Mouse (Mus musculus) heart, embryonic 10.5 days (tissue): Measurements from ENCODE around the gene Myrfl. TPM values are rescaled to one million over a fixed set of nuclear protein-coding genes. Genes with fewer than 3 reads are reported as not detected.

Source experiments
- DNase-seq: peaks from one replicate; pipeline ENCODE4 v3.0.0-alpha.2; 2017; ENCODE audit warnings: low spot score
- H3K27ac ChIP-seq: fragments of 300-500 bp; sonication (generic); 2 replicates; pipeline ENCODE4 v1.5.1; 2016; ENCODE audit warnings: mild to moderate bottlenecking
- H3K27me3 ChIP-seq: fragments of 300-500 bp; sonication (generic); 2 replicates; pipeline ENCODE4 v1.6.1; 2016; ENCODE audit warnings: mild to moderate bottlenecking; ENCODE audit not compliant: poor library complexity, insufficient read depth, severe bottlenecking
- H3K36me3 ChIP-seq: fragments of 300-500 bp; sonication (generic); 2 replicates; pipeline ENCODE4 v1.6.1; 2016; ENCODE audit warnings: mild to moderate bottlenecking, moderate library complexity
- H3K4me1 ChIP-seq: fragments of 300-500 bp; sonication (generic); 2 replicates; pipeline ENCODE4 v1.6.1; 2016; ENCODE audit warnings: mild to moderate bottlenecking
- H3K4me3 ChIP-seq: fragments of 300-500 bp; sonication (generic); 2 replicates; pipeline ENCODE4 v1.5.1; 2016; ENCODE audit warnings: mild to moderate bottlenecking, moderate library complexity
- H3K9me3 ChIP-seq: fragments of 300-500 bp; sonication (generic); 2 replicates; pipeline ENCODE4 v1.6.1; 2016; ENCODE audit warnings: mild to moderate bottlenecking, moderate library complexity
- WGBS: fragments of 180-500 bp; shearing (Covaris S2); methylation state at CpG from one replicate; pipeline ENCODE4 v1.1.7; 2016; 5-methylcytosine and 5-hydroxymethylcytosine counted together
- polyA plus RNA-seq: library from polyadenylated mRNA; unstranded; fragments of >200 nt; fragmentation: Nextera tagmentation; extraction: Ambion mirVana; gene quantifications from 2 replicates; pipeline ENCODE4 v1.2.1, GENCODE M21; 2016

Myrfl gene
- polyA plus RNA-seq, 1 experiment from 2014 or later, result 0.33 TPM

- DNase-seq, result no peak
- WGBS, result 79% methylated on average over 14 of the region's 14 CpGs
- Histone ChIP-seq H3K36me3 (no peaks in the 10 kb centered on the region), H3K4me3 (no peak overlapping the region), H3K9me3 (no peaks in the 10 kb centered on the region), H3K27me3 (no peaks in the 10 kb centered on the region), H3K27ac (no peak overlapping the region), H3K4me1 (peaks cover 26% of the 10 kb centered on the region)
These were observed 136.2 kb downstream of the Myrfl start for GRCm38 (mm10) chr10:116760561-116760960.

GRCm38 (mm10) chr10:116759816-116760215 lies 136.9 kb downstream of the Myrfl start:
- no peaks in the 10 kb centered on the region for H3K9me3 ChIP-seq
- WGBS, result 80% methylated on average over 4 of the region's 4 CpGs

GRCm38 (mm10) chr10:116755881-116756581 lies 140.7 kb downstream of the Myrfl start:
- no peak for DNase-seq
- H3K27ac ChIP-seq, result peak overlapping the region; percentile 22; the same call in 1 of the 2 replicates
- H3K36me3 ChIP-seq, result no peaks in the 10 kb centered on the region
- 56% methylated on average over 10 of the region's 10 CpGs for WGBS
- peaks cover 19% of the 10 kb centered on the region for H3K4me1 ChIP-seq
- no peak overlapping the region for H3K4me3 ChIP-seq
- peaks cover 3% of the 10 kb centered on the region; the same call in 1 of the 2 replicates for H3K27me3 ChIP-seq
- H3K9me3 ChIP-seq, result no peaks in the 10 kb centered on the region

More at GRCm38 (mm10) chr10:116759816-116760215, 136.9 kb downstream of the Myrfl start:
- Histone ChIP-seq H3K27me3 (no peaks in the 10 kb centered on the region), H3K4me1 (peaks cover 26% of the 10 kb centered on the region), H3K4me3 (no peak overlapping the region), H3K27ac (no peak overlapping the region), H3K36me3 (no peaks in the 10 kb centered on the region)
- DNase-seq, result no peak

- WGBS, result 82% methylated on average over 11 of the region's 11 CpGs
- Histone ChIP-seq H3K4me1 (peaks cover 27% of the 10 kb centered on the region), H3K27me3 (peaks cover 3% of the 10 kb centered on the region; the same call in 1 of the 2 replicates), H3K36me3 (no peaks in the 10 kb centered on the region), H3K9me3 (no peaks in the 10 kb centered on the region), H3K4me3 (no peak overlapping the region), H3K27ac (no peak overlapping the region)
- no peak for DNase-seq
These were observed 141.8 kb downstream of the Myrfl start for GRCm38 (mm10) chr10:116754940-116755339.

GRCm38 (mm10) chr10:116750895-116751294 lies 145.8 kb downstream of the Myrfl start:
- H3K9me3 ChIP-seq, result no peaks in the 10 kb centered on the region
- DNase-seq, result no peak
- no peaks in the 10 kb centered on the region for H3K36me3 ChIP-seq
- peaks cover 3% of the 10 kb centered on the region; the same call in 1 of the 2 replicates for H3K27me3 ChIP-seq
- no peak overlapping the region for H3K27ac ChIP-seq
- 33% methylated on average over 14 of the region's 14 CpGs for WGBS
- no peak overlapping the region; the same call in 1 of the 2 replicates for H3K4me3 ChIP-seq
- H3K4me1 ChIP-seq, result peaks cover 25% of the 10 kb centered on the region

- Histone ChIP-seq H3K36me3 (no peaks in the 10 kb centered on the region), H3K4me3 (no peak overlapping the region), H3K27ac (no peak overlapping the region), H3K9me3 (no peaks in the 10 kb centered on the region), H3K4me1 (peaks cover 24% of the 10 kb centered on the region), H3K27me3 (peaks cover 3% of the 10 kb centered on the region; the same call in 1 of the 2 replicates)
- DNase-seq, result no peak
- WGBS, result 44% methylated on average over 6 of the region's 6 CpGs
These were observed 146.7 kb downstream of the Myrfl start for GRCm38 (mm10) chr10:116750062-116750461.

- H3K9me3 ChIP-seq, result no peaks in the 10 kb centered on the region
- H3K4me3 ChIP-seq, result no peak overlapping the region
- WGBS, result 89% methylated on average over 4 of the region's 4 CpGs
- no peaks in the 10 kb centered on the region for H3K36me3 ChIP-seq
- H3K27me3 ChIP-seq, result no peaks in the 10 kb centered on the region
- H3K27ac ChIP-seq, result no peak overlapping the region
- peaks cover 27% of the 10 kb centered on the region for H3K4me1 ChIP-seq
- DNase-seq, result no peak
These were observed 148.0 kb downstream of the Myrfl start for GRCm38 (mm10) chr10:116748681-116749080.

- H3K27ac ChIP-seq, result no peak overlapping the region
- no peaks in the 10 kb centered on the region for H3K9me3 ChIP-seq
- H3K4me1 ChIP-seq, result peaks cover 27% of the 10 kb centered on the region
- 58% methylated on average over 10 of the region's 10 CpGs for WGBS
- DNase-seq, result no peak
- H3K36me3 ChIP-seq, result no peaks in the 10 kb centered on the region
- no peaks in the 10 kb centered on the region for H3K27me3 ChIP-seq
- no peak overlapping the region for H3K4me3 ChIP-seq
These were observed 150.3 kb downstream of the Myrfl start for GRCm38 (mm10) chr10:116746281-116747011.

GRCm38 (mm10) chr10:116742696-116743095 lies 154.0 kb downstream of the Myrfl start:
- H3K36me3 ChIP-seq, result no peaks in the 10 kb centered on the region
- H3K9me3 ChIP-seq, result no peaks in the 10 kb centered on the region
- H3K4me3 ChIP-seq, result no peak overlapping the region
- H3K27me3 ChIP-seq, result no peaks in the 10 kb centered on the region
- H3K27ac ChIP-seq, result no peak overlapping the region
- H3K4me1 ChIP-seq, result peaks cover 29% of the 10 kb centered on the region
- no peak for DNase-seq
- 86% methylated on average over 2 of the region's 2 CpGs for WGBS

GRCm38 (mm10) chr10:116742189-116742588 lies 154.5 kb downstream of the Myrfl start:
- H3K36me3 ChIP-seq, result no peaks in the 10 kb centered on the region
- H3K9me3 ChIP-seq, result no peaks in the 10 kb centered on the region
- DNase-seq, result no peak
- H3K27me3 ChIP-seq, result 0 out of 2 replicates have a peak, but pooled peaks cover 2% of the 10 kb centered on the region
- no peak overlapping the region for H3K27ac ChIP-seq
- H3K4me1 ChIP-seq, result peaks cover 29% of the 10 kb centered on the region
- no peak overlapping the region for H3K4me3 ChIP-seq
- 90% methylated on average over 8 of the region's 8 CpGs for WGBS

GRCm38 (mm10) chr10:116741343-116741742 lies 155.4 kb downstream of the Myrfl start:
- Histone ChIP-seq H3K27ac (no peak overlapping the region), H3K4me3 (no peak overlapping the region), H3K9me3 (no peaks in the 10 kb centered on the region), H3K27me3 (0 out of 2 replicates have a peak, but pooled peaks cover 5% of the 10 kb centered on the region), H3K36me3 (no peaks in the 10 kb centered on the region), H3K4me1 (peaks cover 23% of the 10 kb centered on the region)
- no peak for DNase-seq
- 76% methylated on average over 6 of the region's 6 CpGs for WGBS

- Histone ChIP-seq H3K4me3 (no peak overlapping the region), H3K36me3 (no peaks in the 10 kb centered on the region), H3K27ac (peak overlapping the region; percentile 69), H3K27me3 (0 out of 2 replicates have a peak, but pooled peaks cover 5% of the 10 kb centered on the region), H3K9me3 (no peaks in the 10 kb centered on the region), H3K4me1 (peaks cover 22% of the 10 kb centered on the region)
- WGBS, result 47% methylated on average over 7 of the region's 7 CpGs
- DNase-seq, result no peak
These were observed 156.6 kb downstream of the Myrfl start for GRCm38 (mm10) chr10:116740073-116740472.

- H3K4me3 ChIP-seq, result no peak overlapping the region
- no peaks in the 10 kb centered on the region for H3K9me3 ChIP-seq
- H3K36me3 ChIP-seq, result no peaks in the 10 kb centered on the region
- peaks cover 23% of the 10 kb centered on the region for H3K4me1 ChIP-seq
- WGBS, result 88% methylated on average over 8 of the region's 8 CpGs
- no peak for DNase-seq
- H3K27ac ChIP-seq, result no peak overlapping the region
- H3K27me3 ChIP-seq, result 0 out of 2 replicates have a peak, but pooled peaks cover 5% of the 10 kb centered on the region
These were observed 158.2 kb downstream of the Myrfl start for GRCm38 (mm10) chr10:116738533-116738932.
